Mouse (Mus musculus) midbrain, embryonic 10.5 days (tissue): Measurements from ENCODE around the gene Ryr3. TPM values are rescaled to one million over a fixed set of nuclear protein-coding genes. Genes with fewer than 3 reads are reported as not detected.

Experiments
- DNase-seq: peaks from one replicate; pipeline ENCODE4 v3.0.0-alpha.2; 2017; ENCODE audit warnings: low spot score
- H3K27ac ChIP-seq: fragments of 300-500 bp; sonication (generic); replicated peaks from 2 replicates; pipeline ENCODE4 v1.5.1; 2016; ENCODE audit warnings: mild to moderate bottlenecking
- H3K27me3 ChIP-seq: fragments of 300-500 bp; sonication (generic); 2 replicates; pipeline ENCODE4 v1.6.1; 2016; ENCODE audit warnings: low read depth, mild to moderate bottlenecking; ENCODE audit not compliant: poor library complexity, severe bottlenecking
- H3K36me3 ChIP-seq: fragments of 300-500 bp; sonication (generic); 2 replicates; pipeline ENCODE4 v1.6.1; 2016; ENCODE audit warnings: mild to moderate bottlenecking, moderate library complexity
- H3K4me1 ChIP-seq: fragments of 300-500 bp; sonication (generic); 2 replicates; pipeline ENCODE4 v1.6.1; 2016
- H3K4me3 ChIP-seq: fragments of 300-500 bp; sonication (generic); 2 replicates; pipeline ENCODE4 v1.5.1; 2016; ENCODE audit warnings: mild to moderate bottlenecking, moderate library complexity
- H3K9me3 ChIP-seq: fragments of 300-500 bp; sonication (generic); replicated peaks from 2 replicates; pipeline ENCODE4 v1.6.1; 2016; ENCODE audit warnings: mild to moderate bottlenecking
- WGBS: fragments of 180-500 bp; shearing (Covaris S2); methylation state at CpG from one replicate; pipeline ENCODE4 v1.1.7; 2016; 5-methylcytosine and 5-hydroxymethylcytosine counted together
- polyA plus RNA-seq: library from polyadenylated mRNA; unstranded; fragments of >200 nt; fragmentation: Nextera tagmentation; extraction: Ambion mirVana; gene quantifications from 2 replicates; pipeline ENCODE4 v1.2.1, GENCODE M21; 2016

Ryr3 gene
- polyA plus RNA-seq, 1 experiment from 2014 or later: 1.0 TPM

GRCm38 (mm10) chr2:112799995-112800353 is 416.9 kb downstream of the Ryr3 start:
- no peaks in the 10 kb centered on the region for H3K36me3 ChIP-seq

GRCm38 (mm10) chr2:112799351-112799994 is 417.4 kb downstream of the Ryr3 start:
- 86% methylated on average over 7 of the region's 7 CpGs for WGBS
- DNase-seq: no peak

More at GRCm38 (mm10) chr2:112799995-112800353, 416.9 kb downstream of the Ryr3 start:
- H3K9me3 ChIP-seq: no peaks in the 10 kb centered on the region
- peak; percentile 63 for DNase-seq
- WGBS: 24% methylated on average over 8 of the region's 8 CpGs
- H3K27ac ChIP-seq: no peak overlapping the region
- H3K4me3 ChIP-seq: no peak overlapping the region
- H3K27me3 ChIP-seq: no peaks in the 10 kb centered on the region
- no peaks in the 10 kb centered on the region for H3K4me1 ChIP-seq

DNA sequence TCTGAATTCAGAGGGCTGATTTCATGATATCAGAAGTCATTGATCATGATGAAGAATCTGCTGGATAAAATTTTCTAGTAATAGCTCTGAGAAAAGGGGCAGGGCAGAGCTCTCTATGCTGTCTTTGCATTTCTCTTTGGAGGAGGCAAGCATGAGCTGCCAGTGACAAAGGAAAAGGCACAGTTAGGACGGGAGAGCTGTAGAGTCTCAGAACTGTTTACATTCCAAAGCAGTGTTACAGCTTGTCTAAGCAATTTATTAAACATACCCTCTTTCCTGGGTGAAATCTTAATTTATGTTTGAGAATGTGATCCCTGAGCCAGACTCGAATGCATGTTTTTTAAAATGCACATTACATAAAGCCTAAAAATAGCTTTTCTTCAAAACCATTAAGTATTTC is 435.3 kb downstream of the Ryr3 start:
- Histone ChIP-seq H3K9me3 (no peaks in the 10 kb centered on the region), H3K4me3 (no peak overlapping the region), H3K36me3 (no peaks in the 10 kb centered on the region), H3K27me3 (no peaks in the 10 kb centered on the region), H3K27ac (no peak overlapping the region), H3K4me1 (no peaks in the 10 kb centered on the region)
- no peak for DNase-seq
- WGBS: 67% methylated on average over 2 of the region's 2 CpGs

More at GRCm38 (mm10) chr2:112799351-112799994, 417.4 kb downstream of the Ryr3 start:
- no peak overlapping the region for H3K4me3 ChIP-seq
- H3K27me3 ChIP-seq: no peaks in the 10 kb centered on the region
- no peaks in the 10 kb centered on the region for H3K36me3 ChIP-seq
- H3K9me3 ChIP-seq: no peaks in the 10 kb centered on the region
- H3K27ac ChIP-seq: no peak overlapping the region
- H3K4me1 ChIP-seq: no peaks in the 10 kb centered on the region

GRCm38 (mm10) chr2:112774762-112775161 is 442.1 kb downstream of the Ryr3 start:
- no peaks in the 10 kb centered on the region for H3K4me1 ChIP-seq
- no peaks in the 10 kb centered on the region for H3K36me3 ChIP-seq
- H3K9me3 ChIP-seq: no peaks in the 10 kb centered on the region
- WGBS: 36% methylated on average over 6 of the region's 6 CpGs
- H3K27ac ChIP-seq: no peak overlapping the region
- H3K4me3 ChIP-seq: no peak overlapping the region
- DNase-seq: peak; percentile 81
- H3K27me3 ChIP-seq: no peaks in the 10 kb centered on the region

GRCm38 (mm10) chr2:112767665-112768064 is 449.2 kb downstream of the Ryr3 start:
- no peak for DNase-seq
- no peak overlapping the region for H3K27ac ChIP-seq
- no peak overlapping the region for H3K4me3 ChIP-seq
- no peaks in the 10 kb centered on the region for H3K4me1 ChIP-seq
- no peaks in the 10 kb centered on the region for H3K27me3 ChIP-seq
- 85% methylated on average over 5 of the region's 5 CpGs for WGBS
- no peaks in the 10 kb centered on the region for H3K36me3 ChIP-seq
- no peaks in the 10 kb centered on the region for H3K9me3 ChIP-seq

DNA sequence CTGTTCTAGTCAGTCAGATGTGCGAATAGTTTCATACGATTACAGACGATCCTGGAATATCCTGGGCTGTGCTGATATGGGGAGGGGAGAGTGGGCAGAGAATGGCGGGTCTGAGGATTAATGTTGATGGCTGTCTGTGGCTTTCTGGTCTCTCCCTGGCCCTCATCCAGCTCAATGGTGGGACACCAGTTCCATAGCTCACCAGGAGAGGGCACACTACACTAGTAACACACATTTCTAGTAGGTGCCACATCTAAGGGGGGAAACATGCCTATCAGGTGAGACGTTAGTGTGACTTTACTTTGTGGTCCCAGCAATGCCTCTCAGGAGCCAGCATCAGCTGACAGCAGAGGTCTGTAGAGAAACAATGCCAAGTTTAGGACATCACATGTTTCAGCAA is 451.9 kb downstream of the Ryr3 start:
- no peak for DNase-seq
- WGBS: 69% methylated on average over 5 of the region's 5 CpGs
- H3K9me3 ChIP-seq: no peaks in the 10 kb centered on the region
- no peaks in the 10 kb centered on the region for H3K27me3 ChIP-seq
- H3K4me1 ChIP-seq: peaks cover 7% of the 10 kb centered on the region
- no peaks in the 10 kb centered on the region for H3K36me3 ChIP-seq
- no peak overlapping the region for H3K4me3 ChIP-seq
- no peak overlapping the region for H3K27ac ChIP-seq

- Histone ChIP-seq H3K4me1 (peaks cover 7% of the 10 kb centered on the region), H3K4me3 (no peak overlapping the region), H3K9me3 (no peaks in the 10 kb centered on the region), H3K27ac (no peak overlapping the region), H3K27me3 (no peaks in the 10 kb centered on the region), H3K36me3 (no peaks in the 10 kb centered on the region)
- DNase-seq: no peak
- WGBS: 77% methylated on average over 5 of the region's 5 CpGs
These were observed 452.6 kb downstream of the Ryr3 start for GRCm38 (mm10) chr2:112764274-112764673.

DNA sequence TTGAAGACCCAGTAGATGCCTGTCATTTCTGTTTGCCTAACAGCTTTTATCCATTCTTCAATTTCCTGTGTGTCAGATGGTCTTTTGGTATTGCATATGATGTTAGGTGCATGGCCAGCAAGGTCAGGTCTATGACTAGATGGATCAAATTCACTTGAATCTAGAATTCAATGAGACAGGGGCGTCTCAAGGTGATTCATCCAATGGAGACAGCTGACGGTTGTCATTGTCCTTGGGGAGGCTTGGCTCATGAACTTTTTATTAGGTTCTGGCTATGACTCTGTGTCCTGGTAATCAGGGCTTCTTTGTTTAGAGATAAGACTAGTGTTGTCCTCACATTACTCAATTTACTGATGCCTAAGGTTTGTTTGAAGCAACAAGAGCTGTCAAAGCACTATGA is 454.9 kb downstream of the Ryr3 start:
- 90% methylated on average over 2 of the region's 2 CpGs for WGBS
- no peak for DNase-seq
- H3K36me3 ChIP-seq: no peaks in the 10 kb centered on the region
- no peak overlapping the region for H3K4me3 ChIP-seq
- H3K27ac ChIP-seq: no peak overlapping the region
- peaks cover 7% of the 10 kb centered on the region for H3K4me1 ChIP-seq
- no peaks in the 10 kb centered on the region for H3K27me3 ChIP-seq
- no peaks in the 10 kb centered on the region for H3K9me3 ChIP-seq

DNA sequence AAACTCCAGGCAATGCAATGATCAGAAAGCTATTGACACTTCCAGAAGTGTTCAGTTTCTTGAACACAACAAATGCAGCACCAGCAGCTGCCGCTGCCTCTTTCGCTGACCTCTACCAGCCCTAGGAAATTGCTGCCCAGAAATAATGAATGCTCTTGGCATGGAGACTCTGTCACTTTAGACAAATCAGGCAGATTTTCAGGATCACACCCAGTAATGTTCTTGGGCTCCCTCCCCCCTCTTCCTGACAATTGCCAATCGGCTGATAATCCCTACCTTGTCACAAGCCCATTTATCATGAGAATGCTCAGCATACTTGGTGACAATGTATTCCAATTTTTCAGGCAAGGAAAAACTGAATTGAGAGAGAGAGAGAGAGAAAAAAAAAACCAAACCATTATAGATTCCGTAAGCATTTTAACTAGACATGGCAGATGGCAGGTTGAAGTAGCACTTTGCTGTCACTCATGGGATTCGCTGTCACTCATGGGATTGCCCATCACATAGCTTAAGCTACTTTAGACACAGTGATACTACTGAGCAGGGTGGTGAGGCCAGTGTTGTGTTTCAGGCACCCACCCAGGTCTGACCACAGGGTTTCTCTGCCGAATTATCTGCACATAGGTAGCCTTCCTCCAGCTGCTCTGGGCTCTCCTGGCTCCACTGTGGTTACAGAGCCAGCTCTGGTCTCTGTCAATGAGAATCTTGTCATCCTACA is 455.5 kb downstream of the Ryr3 start:
- no peak overlapping the region for H3K27ac ChIP-seq
- H3K4me1 ChIP-seq: peaks cover 7% of the 10 kb centered on the region
- H3K4me3 ChIP-seq: no peak overlapping the region
- no peak for DNase-seq
- H3K36me3 ChIP-seq: no peaks in the 10 kb centered on the region
- no peaks in the 10 kb centered on the region for H3K9me3 ChIP-seq
- no peaks in the 10 kb centered on the region for H3K27me3 ChIP-seq
- whole genome bisulfite sequencing: 83% methylated on average over 6 of the region's 6 CpGs

DNA sequence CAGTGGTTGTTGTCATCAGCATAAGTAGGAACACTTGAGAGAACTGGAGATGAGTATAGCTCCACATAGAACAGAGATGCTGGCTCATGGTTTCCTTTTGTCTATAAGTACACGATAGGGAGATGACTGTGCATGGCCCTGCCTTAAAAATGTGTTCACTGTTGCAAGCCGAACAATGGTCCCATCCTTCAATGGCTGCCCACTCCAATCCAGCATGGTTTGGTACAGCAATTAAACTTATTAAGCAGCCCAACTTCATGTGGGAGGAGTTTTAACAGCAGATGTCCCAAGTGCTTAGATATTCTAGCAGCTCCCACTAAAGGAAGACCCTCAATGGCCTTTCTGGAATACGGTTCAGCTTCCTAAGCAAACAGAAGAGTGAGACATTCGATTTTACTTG is 456.2 kb downstream of the Ryr3 start:
- no peak overlapping the region for H3K27ac ChIP-seq

DNA sequence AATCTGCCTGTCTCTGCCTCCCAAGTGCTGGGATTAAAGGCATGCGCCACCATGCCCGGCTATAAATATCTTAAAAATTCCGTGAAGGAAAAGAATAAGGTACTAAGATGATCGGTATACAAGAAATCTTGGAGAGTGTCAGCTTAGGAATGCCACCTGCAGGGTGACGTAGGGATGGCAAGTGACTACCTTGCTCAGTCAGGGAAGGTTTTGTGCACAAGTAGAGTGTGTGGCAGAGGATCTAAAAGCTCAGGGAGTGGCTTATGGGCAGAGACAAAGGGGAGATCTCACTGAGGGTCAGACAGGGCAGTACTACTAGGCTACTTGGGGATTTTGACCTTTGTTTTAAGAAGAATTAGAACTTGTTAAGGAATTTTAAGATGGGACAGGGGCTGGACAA is 457.2 kb downstream of the Ryr3 start:
- no peak overlapping the region for H3K4me3 ChIP-seq
- H3K9me3 ChIP-seq: no peaks in the 10 kb centered on the region
- DNase-seq: no peak
- peaks cover 7% of the 10 kb centered on the region for H3K4me1 ChIP-seq
- 77% methylated on average over 5 of the region's 5 CpGs for WGBS
- no peaks in the 10 kb centered on the region for H3K27me3 ChIP-seq
- no peak overlapping the region for H3K27ac ChIP-seq
- no peaks in the 10 kb centered on the region for H3K36me3 ChIP-seq

More for the DNA sequence above, 456.2 kb downstream of the Ryr3 start:
- no peak for DNase-seq
- 72% methylated on average over 4 of the region's 4 CpGs for WGBS
- Histone ChIP-seq H3K9me3 (no peaks in the 10 kb centered on the region), H3K27me3 (no peaks in the 10 kb centered on the region), H3K4me3 (no peak overlapping the region), H3K36me3 (no peaks in the 10 kb centered on the region), H3K4me1 (peaks cover 7% of the 10 kb centered on the region)

- Histone ChIP-seq H3K4me1 (peaks cover 7% of the 10 kb centered on the region), H3K27ac (no peak overlapping the region), H3K27me3 (no peaks in the 10 kb centered on the region), H3K4me3 (no peak overlapping the region), H3K36me3 (no peaks in the 10 kb centered on the region), H3K9me3 (no peaks in the 10 kb centered on the region)
- DNase-seq: no peak
- WGBS: 90% methylated on average over 2 of the region's 2 CpGs
These were observed 458.2 kb downstream of the Ryr3 start for GRCm38 (mm10) chr2:112758732-112759131.

GRCm38 (mm10) chr2:112753316-112753715 is 463.6 kb downstream of the Ryr3 start:
- no peak for DNase-seq
- Histone ChIP-seq H3K9me3 (no peaks in the 10 kb centered on the region), H3K4me1 (no peaks in the 10 kb centered on the region), H3K27ac (no peak overlapping the region), H3K4me3 (no peak overlapping the region), H3K27me3 (no peaks in the 10 kb centered on the region), H3K36me3 (no peaks in the 10 kb centered on the region)
- WGBS: 83% methylated on average over 4 of the region's 4 CpGs
